Mouse (Mus musculus): ENCODE data around the gene Prkcb.

Prkcb gene

GRCm38 (mm10) chr7:122622125-122622774 is 333.7 kb downstream of the Prkcb start:
- no peak for DNase-seq

GRCm38 (mm10) chr7:122623753-122624152 is 335.2 kb downstream of the Prkcb start:
- DNase-seq: no peak

DNA sequence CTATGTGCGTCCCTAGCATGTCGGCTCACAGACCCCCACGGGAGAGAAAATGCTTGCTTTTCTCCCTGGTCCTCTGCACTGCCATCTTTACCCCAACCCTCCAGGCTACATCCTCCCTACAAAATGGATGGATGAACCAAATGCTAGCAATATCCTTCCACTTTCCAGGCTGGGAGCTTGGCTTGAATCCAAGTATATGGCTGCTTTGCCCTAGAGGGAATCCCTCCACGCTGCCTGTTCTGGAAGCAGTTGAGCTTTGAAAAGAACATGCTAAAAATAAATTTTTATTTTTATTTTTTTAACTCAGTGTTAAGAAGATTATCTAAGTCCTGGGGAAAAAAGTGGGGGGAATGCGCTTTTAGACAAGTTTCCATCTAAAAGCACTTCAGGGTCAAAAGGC is 339.5 kb downstream of the Prkcb start:
- no peak for DNase-seq

DNA sequence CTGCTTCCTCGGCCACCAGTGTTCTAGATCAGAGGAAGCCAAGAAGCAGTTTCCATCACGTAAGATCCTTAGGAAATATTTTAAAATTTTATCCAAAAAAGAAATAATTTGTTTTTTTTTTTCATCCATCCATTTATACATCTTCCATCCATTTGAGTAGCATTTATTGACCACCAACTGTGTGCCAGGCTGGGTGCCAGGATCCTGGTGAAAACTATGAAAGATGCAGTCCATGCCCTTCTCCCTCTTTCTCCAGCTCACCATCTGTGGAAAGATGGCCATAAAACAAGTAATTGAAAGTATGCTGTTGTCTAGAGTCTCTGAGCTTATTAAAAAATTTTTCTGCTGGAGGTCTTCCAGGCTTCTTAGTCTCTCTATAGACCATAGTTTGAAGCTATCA is 341.8 kb downstream of the Prkcb start:
- DNase-seq: no peak

GRCm38 (mm10) chr7:122631151-122631550 is 342.6 kb downstream of the Prkcb start:
- no peak for DNase-seq

DNA sequence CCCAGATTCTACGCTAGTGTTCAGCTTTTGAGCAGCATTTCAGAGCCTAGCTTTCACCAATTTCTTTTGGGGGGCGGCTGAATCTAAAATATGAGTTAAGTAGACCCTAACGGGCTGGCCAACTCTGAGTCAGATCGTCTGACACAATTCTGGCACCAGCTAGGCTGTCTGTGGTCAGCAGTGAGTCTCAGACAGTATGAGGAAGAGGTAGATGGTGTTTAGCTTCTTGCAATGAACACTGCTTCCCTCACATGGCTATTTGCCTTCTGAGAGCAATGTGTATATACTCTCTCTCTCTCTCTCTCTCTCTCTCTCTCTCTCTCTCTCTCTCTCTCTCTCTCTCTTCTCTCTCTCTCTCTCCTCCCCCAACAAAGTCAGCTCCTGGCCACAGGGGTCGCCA is 344.4 kb downstream of the Prkcb start:
- DNase-seq: no peak

DNA sequence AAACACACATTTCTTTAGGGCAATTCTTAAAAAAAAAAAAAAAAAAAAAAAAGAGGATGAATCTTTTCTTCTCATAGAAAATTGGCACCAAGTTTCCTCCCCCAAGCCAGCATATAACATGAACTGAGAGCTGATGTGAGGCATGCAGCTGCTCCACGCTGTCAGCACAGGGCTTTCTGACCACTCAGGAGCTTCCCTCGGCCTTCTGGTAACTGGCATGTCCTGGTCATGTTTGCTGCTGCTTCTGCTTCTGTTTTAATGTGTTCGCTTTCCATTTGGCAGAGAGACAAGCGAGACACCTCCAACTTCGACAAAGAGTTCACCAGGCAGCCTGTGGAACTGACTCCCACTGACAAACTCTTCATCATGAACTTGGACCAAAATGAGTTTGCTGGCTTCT is 344.9 kb downstream of the Prkcb start:
- DNase-seq: no peak

DNA sequence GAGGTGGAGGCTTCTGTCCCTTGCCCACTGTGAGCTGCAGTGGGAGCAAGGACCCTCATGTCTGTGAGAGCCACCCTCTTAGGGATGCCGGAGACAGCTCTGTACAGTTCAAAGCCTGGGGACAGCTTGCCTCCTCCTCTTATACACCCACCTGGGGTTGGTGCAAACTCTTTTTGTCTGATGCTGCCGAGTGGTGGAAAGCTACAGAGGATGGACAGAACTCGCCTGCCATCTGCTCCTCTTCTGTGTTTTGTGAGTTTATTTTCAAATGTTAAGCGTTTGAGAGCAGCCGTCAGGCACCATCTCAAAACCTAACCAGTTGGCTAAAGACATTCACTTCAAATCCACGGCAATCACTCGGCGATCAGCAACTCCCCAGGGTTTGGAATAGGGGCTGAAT is 355.1 kb downstream of the Prkcb start:
- no peak for DNase-seq

GRCm38 (mm10) chr7:122649306-122649705 is 360.8 kb downstream of the Prkcb start:
- no peak for DNase-seq

- DNase-seq: no peak
These were observed 364.0 kb downstream of the Prkcb start for GRCm38 (mm10) chr7:122652523-122652922.

DNA sequence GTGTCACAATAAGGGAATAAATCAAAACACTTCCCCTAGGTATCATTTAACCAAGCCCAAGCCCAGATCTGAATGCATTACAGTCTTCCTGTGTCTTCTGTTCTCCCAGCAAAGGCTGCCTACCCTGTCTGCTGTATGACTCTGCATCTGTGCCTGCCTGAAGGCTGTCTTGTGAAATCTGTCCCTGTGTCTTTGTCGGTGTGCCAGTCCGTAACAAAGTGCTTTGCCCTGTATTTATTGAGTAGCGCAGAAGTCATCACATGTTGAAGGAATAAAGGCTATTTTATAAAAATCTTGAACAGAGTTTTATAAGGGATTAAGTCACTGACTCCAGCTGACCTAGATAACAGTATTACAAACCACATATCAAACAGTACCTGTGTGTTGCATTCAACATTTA is 368.1 kb downstream of the Prkcb start:
- no peak for DNase-seq

DNA sequence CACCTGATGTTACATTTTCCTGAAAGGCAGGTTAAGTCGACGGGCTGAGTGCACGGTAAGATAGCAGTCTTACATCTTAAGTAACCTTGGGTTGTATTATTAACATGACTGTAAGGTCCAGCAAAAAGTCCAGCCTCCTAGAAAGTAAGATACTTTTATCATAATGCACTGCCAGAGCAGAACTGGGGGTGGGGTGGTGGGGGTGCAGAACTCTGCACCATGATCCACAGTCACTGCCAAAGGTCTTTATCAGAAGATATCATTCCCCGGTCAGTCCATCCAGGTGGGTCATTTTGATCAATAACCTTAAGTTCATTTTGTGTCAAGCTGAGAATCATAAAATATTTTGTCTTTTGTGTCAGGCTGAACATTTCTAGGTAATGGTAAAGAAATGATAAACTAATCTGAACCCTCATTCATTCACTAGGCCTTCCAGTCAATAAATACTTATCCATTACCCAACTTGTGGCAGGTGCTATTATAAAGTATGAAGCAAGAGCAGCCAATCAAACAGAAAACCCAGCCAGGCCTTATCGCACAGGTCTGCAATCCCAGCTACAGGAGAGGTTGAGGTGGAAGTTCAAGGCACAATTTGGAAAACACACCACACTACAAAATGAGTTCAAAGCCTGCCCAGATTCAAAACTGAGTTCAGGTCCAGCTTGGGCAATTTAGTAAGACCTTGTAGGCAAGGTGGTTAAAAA is 369.0 kb downstream of the Prkcb start:
- DNase-seq: no peak

- no peak for DNase-seq
These were observed 376.9 kb downstream of the Prkcb start for GRCm38 (mm10) chr7:122665311-122666049.

- DNase-seq: peak; percentile 29
These were observed 379.4 kb downstream of the Prkcb start for GRCm38 (mm10) chr7:122667903-122668302.

- no peak for DNase-seq
These were observed 381.9 kb downstream of the Prkcb start, which contains the start of gene Cacng3 for GRCm38 (mm10) chr7:122670442-122670872. Gene Cacng3, plus strand, starts transcription at chr7:122670492.

DNA sequence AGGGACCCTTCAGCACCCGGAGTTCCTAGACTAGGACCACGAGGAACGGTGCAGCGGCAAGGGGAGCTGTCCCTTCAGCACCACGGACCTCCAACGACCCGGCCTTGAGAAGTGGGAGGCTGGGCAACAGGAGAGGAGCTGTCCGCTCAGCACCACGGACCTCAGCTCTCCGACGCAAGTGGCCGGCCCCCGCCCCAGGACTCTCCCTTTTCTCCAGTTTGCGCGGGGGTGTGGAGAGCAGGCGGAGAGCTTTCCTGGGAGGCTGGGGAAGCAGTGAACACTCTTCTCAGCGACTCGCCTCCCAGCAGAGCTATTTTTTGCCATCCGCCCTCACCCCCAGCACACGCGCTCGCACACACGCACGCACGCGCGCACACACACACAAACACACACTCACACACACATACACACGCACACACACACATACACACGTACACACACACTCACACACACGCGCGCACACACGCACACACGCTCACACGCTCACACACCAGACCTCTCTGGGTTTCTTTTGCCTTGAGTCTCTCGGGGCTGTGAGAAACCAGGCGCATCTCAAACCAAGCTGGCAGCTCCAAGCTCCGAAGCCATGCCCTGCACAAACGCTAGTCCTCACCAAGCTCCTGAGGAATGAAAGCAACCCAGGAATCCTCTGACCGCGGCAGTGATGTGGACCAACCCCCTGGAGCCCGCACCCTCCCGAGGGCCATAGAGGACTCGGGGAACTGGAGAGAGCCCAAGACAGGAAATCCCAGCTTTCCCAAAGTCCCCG is 382.5 kb downstream of the Prkcb start:
- DNase-seq: peak; percentile 81

DNA sequence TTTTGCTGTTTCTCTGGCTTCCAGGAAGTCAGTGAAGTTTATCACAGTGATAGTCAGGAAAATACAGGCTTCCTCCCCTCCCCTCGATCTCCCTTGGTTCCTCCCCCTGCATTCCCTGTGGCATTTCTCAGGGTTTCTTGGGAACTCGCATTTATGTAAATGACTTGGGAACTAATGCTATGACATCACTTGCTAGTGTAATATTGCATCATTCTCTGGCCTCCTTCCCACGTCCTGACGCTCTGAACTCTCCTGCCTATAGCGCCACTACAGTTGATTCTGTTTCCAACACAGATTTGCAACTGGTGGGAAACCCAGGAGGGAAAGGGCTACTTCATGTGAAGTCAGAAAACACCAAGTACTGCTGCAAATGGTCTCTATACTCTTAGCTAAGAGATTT is 384.4 kb downstream of the Prkcb start:
- no peak for DNase-seq

DNA sequence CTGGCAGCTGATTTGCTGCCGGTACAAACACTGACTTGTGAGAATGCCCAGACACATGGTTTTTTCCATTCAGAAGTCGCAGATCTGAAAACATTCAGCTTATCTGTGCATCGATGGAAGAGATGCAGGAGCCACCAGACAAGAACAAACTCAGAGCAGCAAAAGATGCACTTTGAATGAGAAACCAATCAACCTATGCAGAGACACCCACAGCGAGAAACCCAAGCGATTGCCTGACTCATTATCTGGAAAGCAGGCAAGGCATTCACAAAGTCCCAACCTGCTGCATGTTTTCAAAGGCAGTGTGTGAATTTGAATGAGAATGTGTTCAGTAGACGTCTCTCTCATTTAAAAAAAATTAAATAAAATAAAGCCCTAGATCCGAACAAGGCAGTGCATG is 386.7 kb downstream of the Prkcb start:
- no peak for DNase-seq

All from right cerebral cortex, postnatal 4 days (tissue).